Mouse (Mus musculus) CH12.LX (cell line): ENCODE measurements at regions not wholly inside any gene's neighbourhood (a gene's known extent, or its start where the extent isn't known, plus 50 kb on each side); places are given as distances from the start of the nearest gene placed in this dataset.
A peak's percentile ranks its signal among the peaks of the same experiment; 100 is the strongest.

Experiments used
- DNase-seq: peaks from one replicate; pipeline ENCODE4 v3.0.0-alpha.2; 2013; ENCODE audit errors: extremely low read depth
- H3K27ac ChIP-seq: 2 replicates; pipeline ENCODE4 v1.5.1; 2012; ENCODE audit warnings: low read depth, mild to moderate bottlenecking, control low read depth, moderate library complexity; ENCODE audit not compliant: insufficient read depth
- H3K27me3 ChIP-seq: replicated peaks from 2 replicates; pipeline ENCODE3; 2012; ENCODE audit warnings: inconsistent platforms
- H3K36me3 ChIP-seq, 2 experiments: replicated peaks in 1 of 2; 2 replicates each; pipeline versions ENCODE3 to v1.6.1; 2012; ENCODE audit warnings: inconsistent platforms in 1 of 2, low read length in 1 of 2, mild to moderate bottlenecking in 1 of 2, mixed read lengths in 1 of 2, moderate library complexity in 1 of 2; ENCODE audit not compliant: control insufficient read depth in 1 of 2, insufficient read depth in 1 of 2
- H3K4me1 ChIP-seq, 2 experiments: 2 replicates each; pipeline ENCODE4 v1.6.1; 2012; ENCODE audit warnings: inconsistent platforms in 1 of 2, moderate library complexity in 1 of 2; ENCODE audit not compliant: insufficient read depth in 2 of 2, control insufficient read depth in 1 of 2
- H3K4me2 ChIP-seq: 2 replicates; pipeline ENCODE4 v1.6.1; 2012; ENCODE audit warnings: low read depth, mild to moderate bottlenecking, control low read depth; ENCODE audit not compliant: poor library complexity, insufficient read depth, severe bottlenecking
- H3K4me3 ChIP-seq, 3 experiments: fragments of 150-350 bp in 1 of 3; sonication (generic) in 1 of 3; replicated peaks in 1 of 3; 2 replicates each; pipeline versions ENCODE3 to v1.5.1; 2011 to 2012; ENCODE audit warnings: low read depth in 2 of 3, low read length in 2 of 3, mild to moderate bottlenecking in 2 of 3, moderate library complexity in 2 of 3, control low read depth in 1 of 3, improper control_type of control experiment in 1 of 3, inconsistent platforms in 1 of 3, mixed read lengths in 1 of 3; ENCODE audit not compliant: poor library complexity in 1 of 3
- H3K79me2 ChIP-seq: replicated peaks from 2 replicates; pipeline ENCODE4 v1.6.1; 2012; ENCODE audit warnings: mild to moderate bottlenecking, moderate library complexity; ENCODE audit not compliant: control insufficient read depth, poor library complexity, insufficient read depth, severe bottlenecking; ENCODE audit errors: extremely low read depth
- H3K9ac ChIP-seq: 2 replicates; pipeline ENCODE4 v1.6.1; 2012; ENCODE audit warnings: low read depth, mild to moderate bottlenecking, control low read depth, moderate library complexity; ENCODE audit not compliant: insufficient read depth
- H3K9me3 ChIP-seq: replicated peaks from 2 replicates; pipeline ENCODE3; 2012; ENCODE audit warnings: low read length, inconsistent platforms, mixed read lengths
- CHD1 ChIP-seq: IDR thresholded peaks from 2 replicates; pipeline ENCODE4 v1.6.1; 2012; ENCODE audit warnings: low read depth, low read length, improper control_type of control experiment, inconsistent platforms
- CHD2 ChIP-seq: IDR thresholded peaks from 2 replicates; pipeline ENCODE4 v1.6.1; 2011; ENCODE audit warnings: low read length, improper control_type of control experiment
- CTCF ChIP-seq, 2 experiments: IDR thresholded peaks in 1 of 2; conservative IDR thresholded peaks in 1 of 2; 2 replicates each; pipeline ENCODE4 v1.5.1; 2011 to 2012; ENCODE audit warnings: low read depth in 2 of 2, low read length in 2 of 2, improper control_type of control experiment in 1 of 2, inconsistent platforms in 1 of 2, mild to moderate bottlenecking in 1 of 2, moderate library complexity in 1 of 2
- E2F4 ChIP-seq: IDR thresholded peaks from 2 replicates; pipeline ENCODE4 v1.6.1; 2011; ENCODE audit warnings: low read depth, low read length, improper control_type of control experiment; ENCODE audit not compliant: insufficient replicate concordance
- ELF1 ChIP-seq: IDR thresholded peaks from 2 replicates; pipeline ENCODE4 v1.6.1; 2014; ENCODE audit warnings: low read depth, mild to moderate bottlenecking, inconsistent platforms, low read length, improper control_type of control experiment
- ETS1 ChIP-seq: conservative IDR thresholded peaks from 2 replicates; pipeline ENCODE4 v1.6.1; 2012; ENCODE audit warnings: low read depth, mild to moderate bottlenecking, inconsistent platforms, low read length, improper control_type of control experiment, moderate library complexity
- GABPA ChIP-seq: IDR thresholded peaks from 2 replicates; pipeline ENCODE4 v1.6.1; 2012; ENCODE audit warnings: low read depth, low read length, improper control_type of control experiment, inconsistent platforms; ENCODE audit not compliant: insufficient replicate concordance
- HCFC1 ChIP-seq: IDR thresholded peaks from 2 replicates; pipeline ENCODE4 v1.6.1; 2012; ENCODE audit warnings: low read depth, mild to moderate bottlenecking, inconsistent platforms, low read length, improper control_type of control experiment
- IRF4 ChIP-seq: IDR thresholded peaks from 2 replicates; pipeline ENCODE4 v1.6.1; 2014; ENCODE audit warnings: low read depth, mild to moderate bottlenecking, inconsistent platforms, low read length, improper control_type of control experiment
- JUN ChIP-seq: IDR thresholded peaks from 2 replicates; pipeline ENCODE4 v1.6.1; 2011; ENCODE audit warnings: low read depth, mild to moderate bottlenecking, low read length, improper control_type of control experiment, moderate library complexity; ENCODE audit not compliant: insufficient read depth
- JUND ChIP-seq: conservative IDR thresholded peaks from 2 replicates; pipeline ENCODE4 v1.6.1; 2011; ENCODE audit warnings: low read depth, low read length, improper control_type of control experiment
- MAFK ChIP-seq: IDR thresholded peaks from 2 replicates; pipeline ENCODE4 v1.6.1; 2011; ENCODE audit warnings: low read length, improper control_type of control experiment; ENCODE audit not compliant: insufficient replicate concordance
- MAX ChIP-seq: IDR thresholded peaks from 2 replicates; pipeline ENCODE4 v1.6.1; 2011; ENCODE audit warnings: low read length, improper control_type of control experiment
- MAZ ChIP-seq: IDR thresholded peaks from 2 replicates; pipeline ENCODE4 v1.6.1; 2012; ENCODE audit warnings: low read depth, mild to moderate bottlenecking, inconsistent platforms, low read length, improper control_type of control experiment, moderate library complexity
- MEF2A ChIP-seq: IDR thresholded peaks from 2 replicates; pipeline ENCODE4 v1.6.1; 2014; ENCODE audit warnings: low read depth, mild to moderate bottlenecking, inconsistent platforms, low read length, improper control_type of control experiment, borderline replicate concordance
- MXI1 ChIP-seq: IDR thresholded peaks from 2 replicates; pipeline ENCODE4 v1.6.1; 2011; ENCODE audit warnings: mild to moderate bottlenecking, low read depth, low read length, improper control_type of control experiment
- NELFE ChIP-seq: IDR thresholded peaks from 2 replicates; pipeline ENCODE4 v1.6.1; 2011; ENCODE audit warnings: low read depth, low read length, improper control_type of control experiment
- NRF1 ChIP-seq: IDR thresholded peaks from 2 replicates; pipeline ENCODE4 v1.6.1; 2014; ENCODE audit warnings: low read depth, mild to moderate bottlenecking, inconsistent platforms, low read length, improper control_type of control experiment, moderate library complexity
- PAX5 ChIP-seq: IDR thresholded peaks from 2 replicates; pipeline ENCODE4 v1.6.1; 2012; ENCODE audit warnings: low read length, inconsistent platforms, mixed read lengths
- POLR2AphosphoS2 ChIP-seq: IDR thresholded peaks from 2 replicates; pipeline ENCODE4 v1.6.1; 2011; ENCODE audit warnings: low read depth, low read length, improper control_type of control experiment
- RAD21 ChIP-seq: IDR thresholded peaks from 2 replicates; pipeline ENCODE4 v1.6.1; 2011; ENCODE audit warnings: low read depth, mild to moderate bottlenecking, low read length, improper control_type of control experiment, moderate library complexity
- RCOR1 ChIP-seq: conservative IDR thresholded peaks from 2 replicates; pipeline ENCODE4 v1.6.1; 2012; ENCODE audit warnings: low read depth, mild to moderate bottlenecking, inconsistent platforms, low read length, improper control_type of control experiment
- SIN3A ChIP-seq: IDR thresholded peaks from 2 replicates; pipeline ENCODE4 v1.6.1; 2012; ENCODE audit warnings: low read length, improper control_type of control experiment, inconsistent platforms
- SMC3 ChIP-seq: IDR thresholded peaks from 2 replicates; pipeline ENCODE4 v1.6.1; 2011; ENCODE audit warnings: low read depth, low read length, improper control_type of control experiment
- TBP ChIP-seq: conservative IDR thresholded peaks from 2 replicates; pipeline ENCODE4 v1.6.1; 2011; ENCODE audit warnings: low read depth, low read length, improper control_type of control experiment
- TCF12 ChIP-seq: IDR thresholded peaks from 2 replicates; pipeline ENCODE4 v1.6.1; 2014; ENCODE audit warnings: low read depth, mild to moderate bottlenecking, inconsistent platforms, low read length, improper control_type of control experiment
- UBTF ChIP-seq: IDR thresholded peaks from 2 replicates; pipeline ENCODE4 v1.6.1; 2012; ENCODE audit warnings: low read depth, mild to moderate bottlenecking, inconsistent platforms, low read length, improper control_type of control experiment, moderate library complexity
- ZC3H11A ChIP-seq: IDR thresholded peaks from 2 replicates; pipeline ENCODE4 v1.6.1; 2012; ENCODE audit warnings: low read depth, mild to moderate bottlenecking, inconsistent platforms, low read length, improper control_type of control experiment
- ZMIZ1 ChIP-seq: IDR thresholded peaks from 2 replicates; pipeline ENCODE4 v1.6.1; 2012; ENCODE audit warnings: low read depth, mild to moderate bottlenecking, inconsistent platforms, low read length, improper control_type of control experiment
- ZNF384 ChIP-seq: IDR thresholded peaks from 2 replicates; pipeline ENCODE4 v1.6.1; 2012; ENCODE audit warnings: low read depth, low read length, improper control_type of control experiment, inconsistent platforms
- dilution Hi-C: fragments of 300-500 bp; cut with MboI; formaldehyde crosslinking; loops from 2 replicates; pipeline ENCODE4 v1.14.3; 2020; ENCODE audit warnings: low sequenced_read_pairs; ENCODE audit not compliant: extremely low pct_unique_long_range_greater_than_20kb, extremely low pct_ligation_motif_present
- in situ Hi-C: fragments of 300-500 bp; cut with MboI; formaldehyde crosslinking; loops from 3 replicates; pipeline ENCODE4 v1.14.3; 2019; ENCODE audit warnings: low sequenced_read_pairs, low pct_ligation_motif_present, low pct_unique_long_range_greater_than_20kb, mixed read lengths

- Histone ChIP-seq H3K79me2 (no peaks in the 10 kb centered on the region), H3K27ac (no peak overlapping the region), H3K4me1 (no peaks in the 10 kb centered on the region)
- dilution Hi-C loops = no loop called here
- no peak for TF ChIP-seq SIN3A
- no peak for TF ChIP-seq PAX5
- TF ChIP-seq MXI1 = no peak
- no peak for TF ChIP-seq CHD1
- no peak for TF ChIP-seq TCF12
- no peak for TF ChIP-seq NRF1
- TF ChIP-seq ELF1 = no peak
- no peak for TF ChIP-seq ETS1
- no peak for TF ChIP-seq IRF4
- TF ChIP-seq, all 38 proteins: peak for 0
- DNase-seq = no peak
- Histone ChIP-seq H3K4me2 (no peak overlapping the region), H3K4me3 (no peak overlapping the region), H3K27me3 (no peaks in the 10 kb centered on the region), H3K36me3 (no peaks in the 10 kb centered on the region), H3K9me3 (no peaks in the 10 kb centered on the region), H3K9ac (no peak overlapping the region)
- in situ Hi-C loops = no loop called here
These were observed 117.4 kb upstream of the Cdh5 start for GRCm38 (mm10) chr8:103983860-103984594.

GRCm38 (mm10) chr8:103985640-103986039, 115.8 kb upstream of the Cdh5 start:
- H3K27ac ChIP-seq = no peak overlapping the region
- dilution Hi-C loops = no loop called here
- no peaks in the 10 kb centered on the region for H3K9me3 ChIP-seq
- H3K79me2 ChIP-seq = no peaks in the 10 kb centered on the region
- H3K4me2 ChIP-seq = no peak overlapping the region
- no peaks in the 10 kb centered on the region for H3K27me3 ChIP-seq
- no peak overlapping the region for H3K4me3 ChIP-seq
- in situ Hi-C loops = no loop called here
- TF ChIP-seq CTCF (conservative IDR thresholded peaks at IDR 0.05 in 1 of 2, IDR thresholded peaks at IDR 0.05 in 1 of 2; ENCODE audit: low read depth in 2 of 2, low read length in 2 of 2) = peak; percentile 30 to 56
- TF ChIP-seq SIN3A = no peak
- TF ChIP-seq RCOR1 = no peak
- no peak for TF ChIP-seq NELFE
- peak; percentile 50 for TF ChIP-seq SMC3
- TF ChIP-seq IRF4 = no peak
- TF ChIP-seq MAZ = no peak
- TF ChIP-seq GABPA = no peak
- TF ChIP-seq UBTF = no peak
- no peak for TF ChIP-seq ZC3H11A
- TF ChIP-seq RAD21 = peak; percentile 53
- no peak for TF ChIP-seq POLR2AphosphoS2
- TF ChIP-seq E2F4 = no peak
- TF ChIP-seq MEF2A = no peak
- TF ChIP-seq ZMIZ1 = no peak
- TF ChIP-seq HCFC1 = no peak
- TF ChIP-seq NRF1 = no peak
- TF ChIP-seq CHD2 = no peak
- TF ChIP-seq TBP = no peak
- TF ChIP-seq ZNF384 = no peak
- TF ChIP-seq JUN = no peak
- no peak for TF ChIP-seq JUND
- TF ChIP-seq MAFK = no peak
- TF ChIP-seq MAX = no peak
- TF ChIP-seq CHD1 = no peak
- H3K4me1 ChIP-seq = no peaks in the 10 kb centered on the region
- peak; percentile 24 for DNase-seq
- H3K9ac ChIP-seq = no peak overlapping the region
- H3K36me3 ChIP-seq = no peaks in the 10 kb centered on the region
